ENCODE assay signal across 19 mouse cellular contexts in the genomic region with DNA sequence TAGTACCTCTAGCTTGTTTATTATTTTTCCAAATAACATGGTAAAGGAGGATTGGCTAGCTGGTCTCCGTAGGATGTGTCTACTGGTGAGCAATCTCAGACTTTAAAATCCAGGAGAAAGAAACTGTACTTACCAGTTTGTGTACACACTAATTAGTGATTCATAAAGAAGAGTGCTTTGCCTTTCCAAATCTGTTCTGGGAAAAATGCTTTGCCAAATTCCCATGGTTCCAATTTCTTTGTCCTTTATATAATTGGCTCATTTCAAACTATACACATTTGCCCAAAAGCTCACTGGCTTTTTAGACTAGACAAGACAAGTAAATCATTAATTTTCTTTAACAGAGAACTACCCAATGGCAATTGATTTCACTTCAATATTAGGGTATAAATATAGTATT.
"Had no signal": no experiment of that assay in that cellular context is flagged by ENCODE, and none has a peak within 500 bp of the region (broad histone marks: within the 10 kb centered on the region; RNA-seq: fewer than 3 reads in every experiment).

No protein-coding gene starts in this region.

- H3K27me3 ChIP-seq: midbrain, embryonic 12.5 days; neural tube, embryonic 13.5 days; neural tube, embryonic 15.5 days had no signal

- H3K36me3 ChIP-seq: midbrain, embryonic 10.5 days; midbrain, embryonic 12.5 days; neural tube, embryonic 13.5 days; neural tube, embryonic 15.5 days had no signal

- H3K4me3 ChIP-seq: midbrain, embryonic 10.5 days; midbrain, embryonic 12.5 days; myocyte; neural tube, embryonic 13.5 days; neural tube, embryonic 15.5 days had no signal

- ATAC-seq: midbrain, embryonic 16.5 days had no signal

- H3K9ac ChIP-seq: lung, embryonic 14.5 days; midbrain, embryonic 12.5 days; neural tube, embryonic 13.5 days; neural tube, embryonic 15.5 days had no signal

- H3K27ac ChIP-seq: midbrain, embryonic 10.5 days; midbrain, embryonic 12.5 days; neural tube, embryonic 13.5 days; neural tube, embryonic 15.5 days had no signal

- DNase-seq: lung, adult 18-20 months; lung, embryonic 14.5 days; lung, postnatal 10 days; lung, postnatal 4 days; midbrain, embryonic 14.5 days; retina, postnatal 1 day; right cerebral cortex, adult 18-20 months; right cerebral cortex, postnatal 25 days; right cerebral cortex, postnatal 4 days; spleen, adult 18-20 months; thymus, adult 18-20 months; thymus, postnatal 14 days; thymus, postnatal 36 days had no signal

- H3K9me3 ChIP-seq: midbrain, embryonic 10.5 days; midbrain, embryonic 12.5 days; neural tube, embryonic 13.5 days; neural tube, embryonic 15.5 days had no signal

- H3K4me2 ChIP-seq: lung, embryonic 14.5 days; midbrain, embryonic 12.5 days; neural tube, embryonic 13.5 days; neural tube, embryonic 15.5 days had no signal

- H3K4me1 ChIP-seq: midbrain, embryonic 10.5 days; midbrain, embryonic 12.5 days; neural tube, embryonic 13.5 days; neural tube, embryonic 15.5 days had no signal
